Mouse (Mus musculus): ENCODE results near the gene Parp11.

GRCm38 (mm10) chr6:127463273-127464001 is 16.8 kb downstream of the Parp11 start:
- no peak for TF ChIP-seq EP300 (IDR thresholded peaks at IDR 0.05; ENCODE audit: low read depth)
- TF ChIP-seq CTCF (IDR thresholded peaks at IDR 0.05; ENCODE audit: low read depth): no peak

All from liver, postnatal 0 days (tissue).